Mouse (Mus musculus): ENCODE measurements around the gene Zgrf1. TPM values are rescaled to one million over a fixed set of nuclear protein-coding genes. Genes with fewer than 3 reads are reported as not detected.

Zgrf1 gene
- polyA plus RNA-seq, 1 experiment from 2014 or later = 5.1 TPM

DNA sequence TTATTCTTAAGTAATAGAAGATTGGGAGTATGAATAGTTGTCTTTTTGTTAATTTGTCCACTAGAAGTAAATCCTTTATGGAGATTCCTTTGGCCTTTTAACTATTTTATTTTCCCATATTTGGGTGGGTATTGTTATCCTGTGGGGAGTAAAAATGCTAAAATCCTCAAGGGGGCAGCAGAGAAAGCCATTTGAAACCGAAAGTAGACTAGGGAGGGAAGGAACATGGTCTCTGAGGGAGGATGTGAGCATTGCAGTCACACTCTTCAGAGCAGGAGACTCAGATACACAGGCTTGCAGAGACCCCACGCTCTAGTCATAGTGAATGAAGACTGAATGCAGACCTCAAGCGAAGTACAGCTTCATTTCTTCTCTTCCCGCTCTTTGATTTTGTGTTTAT is 19.3 kb downstream of the Zgrf1 start:
- 60% methylated on average over 4 of the region's 4 CpGs for WGBS

DNA sequence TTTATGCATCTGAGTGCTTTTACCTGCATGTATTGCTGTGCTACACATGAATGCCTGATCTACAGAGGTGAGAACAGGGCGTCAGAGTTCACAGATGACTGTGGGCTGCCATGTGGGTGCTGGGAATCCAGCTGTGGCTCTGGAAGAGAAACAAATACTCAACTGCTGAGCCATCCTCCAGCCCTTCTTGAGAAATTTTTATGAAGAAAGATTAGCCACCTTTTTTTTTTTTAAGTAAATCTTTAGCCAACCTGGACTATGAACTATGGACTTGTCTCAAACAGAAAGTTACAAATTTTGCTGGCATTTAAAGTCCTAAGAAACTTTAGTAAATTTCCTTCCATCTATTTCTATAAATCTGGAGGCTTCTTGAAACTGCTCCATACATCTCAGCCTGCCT is 43.8 kb downstream of the Zgrf1 start:
- no peaks in the 10 kb centered on the region for H3K9me3 ChIP-seq
- H3K4me2 ChIP-seq (replicated peaks) = no peak overlapping the region
- WGBS = 88% methylated on average over 1 of the region's 1 CpGs
- no peak overlapping the region for H3K9ac ChIP-seq (replicated peaks)
- no peaks in the 10 kb centered on the region for H3K27me3 ChIP-seq
- no peak for ATAC-seq (replicated peaks)
- H3K36me3 ChIP-seq = peaks cover 4% of the 10 kb centered on the region
- H3K4me3 ChIP-seq = no peak overlapping the region
- no peaks in the 10 kb centered on the region for H3K4me1 ChIP-seq
- no peak overlapping the region for H3K27ac ChIP-seq (replicated peaks)

More for the DNA sequence above, 19.3 kb downstream of the Zgrf1 start:
- no peak overlapping the region for H3K4me3 ChIP-seq
- H3K4me1 ChIP-seq = no peaks in the 10 kb centered on the region
- H3K27me3 ChIP-seq = no peaks in the 10 kb centered on the region
- H3K4me2 ChIP-seq (replicated peaks) = no peak overlapping the region
- H3K27ac ChIP-seq (replicated peaks) = no peak overlapping the region
- H3K9ac ChIP-seq (replicated peaks) = no peak overlapping the region
- peak; percentile 81 for ATAC-seq (replicated peaks)
- no peaks in the 10 kb centered on the region for H3K9me3 ChIP-seq
- H3K36me3 ChIP-seq = 0 out of 2 replicates have a peak, but pooled peaks cover 2% of the 10 kb centered on the region

DNA sequence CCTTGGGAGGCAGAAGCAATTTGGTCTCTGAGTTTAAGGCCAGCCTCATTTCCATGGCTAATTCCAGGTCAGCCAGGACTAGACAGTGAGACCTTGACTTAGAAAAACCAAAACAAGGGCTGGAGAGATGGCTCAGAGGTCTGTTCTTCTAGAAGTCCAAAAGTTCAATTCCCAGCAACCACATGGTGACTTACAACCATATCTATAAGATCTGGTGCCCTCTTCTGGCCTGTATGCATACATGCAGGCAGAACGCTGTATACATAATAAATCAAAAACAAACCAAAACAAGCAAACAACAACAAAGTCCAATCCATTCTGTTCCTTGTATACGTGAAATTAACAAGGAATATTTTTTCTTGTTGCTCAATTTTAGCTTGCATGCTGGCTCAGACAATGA is 54.8 kb downstream of the Zgrf1 start:
- Histone ChIP-seq H3K9me3 (no peaks in the 10 kb centered on the region), H3K4me2 (replicated peaks) (no peak overlapping the region), H3K4me3 (no peak overlapping the region), H3K9ac (replicated peaks) (no peak overlapping the region), H3K36me3 (peaks cover 8% of the 10 kb centered on the region), H3K27me3 (no peaks in the 10 kb centered on the region), H3K27ac (replicated peaks) (no peak overlapping the region), H3K4me1 (no peaks in the 10 kb centered on the region)
- WGBS = 96% methylated on average over 2 of the region's 2 CpGs
- no peak for ATAC-seq (replicated peaks)

- Histone ChIP-seq H3K4me1 (peaks cover 32% of the 10 kb centered on the region), H3K9ac (replicated peaks) (peak overlapping the region; percentile 43; the same call in 1 of the 2 replicates), H3K36me3 (no peaks in the 10 kb centered on the region), H3K4me3 (peak overlapping the region; percentile 43), H3K4me2 (replicated peaks) (peak overlapping the region; percentile 52), H3K27me3 (peaks cover 26% of the 10 kb centered on the region), H3K27ac (replicated peaks) (peak overlapping the region; percentile 94), H3K9me3 (no peaks in the 10 kb centered on the region)
- WGBS = under 1% methylated on average over 36 of the region's 36 CpGs
- peak; percentile 89 for ATAC-seq (replicated peaks)
Observed at GRCm38 (mm10) chr3:127625296-127625695, 72.0 kb downstream of the Zgrf1 start.

- Histone ChIP-seq H3K9ac (replicated peaks) (peak overlapping the region; percentile 43; the same call in 1 of the 2 replicates), H3K36me3 (no peaks in the 10 kb centered on the region), H3K4me3 (peak overlapping the region; percentile 43), H3K27me3 (peaks cover 27% of the 10 kb centered on the region), H3K4me1 (peaks cover 32% of the 10 kb centered on the region), H3K27ac (replicated peaks) (peak overlapping the region; percentile 94), H3K4me2 (replicated peaks) (peak overlapping the region; percentile 52), H3K9me3 (no peaks in the 10 kb centered on the region)
- peak; percentile 79 for ATAC-seq (replicated peaks)
- WGBS = under 1% methylated on average over 28 of the region's 28 CpGs
Observed at GRCm38 (mm10) chr3:127625701-127626399, 72.6 kb downstream of the Zgrf1 start.

DNA sequence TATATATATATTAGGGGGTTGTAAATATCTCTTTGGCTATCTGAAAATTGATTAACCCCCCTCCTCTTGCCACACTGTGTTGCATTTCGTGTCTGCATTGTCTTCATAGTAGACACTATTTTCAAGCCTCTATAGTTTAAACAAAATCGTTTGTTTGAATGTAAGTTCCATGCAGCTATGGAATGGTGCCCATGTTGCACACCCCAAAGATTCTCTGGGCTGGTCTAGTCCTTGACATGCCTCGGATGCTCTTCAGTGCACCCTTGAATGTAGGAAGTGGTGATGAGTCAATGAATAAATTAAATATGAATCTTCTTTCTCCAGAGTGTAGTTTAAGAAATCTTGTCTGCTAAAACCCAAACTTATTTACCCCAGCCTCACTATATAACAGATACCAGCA is 73.2 kb downstream of the Zgrf1 start:
- H3K9me3 ChIP-seq = no peaks in the 10 kb centered on the region
- no peaks in the 10 kb centered on the region for H3K36me3 ChIP-seq
- no peak for ATAC-seq (replicated peaks)
- H3K9ac ChIP-seq (replicated peaks) = no peak overlapping the region
- 2% methylated on average over 3 of the region's 3 CpGs for WGBS
- peaks cover 27% of the 10 kb centered on the region for H3K27me3 ChIP-seq
- peak overlapping the region; percentile 94 for H3K27ac ChIP-seq (replicated peaks)
- peaks cover 39% of the 10 kb centered on the region for H3K4me1 ChIP-seq
- peak overlapping the region; percentile 52; the same call in 1 of the 2 replicates for H3K4me2 ChIP-seq (replicated peaks)
- no peak overlapping the region for H3K4me3 ChIP-seq

GRCm38 (mm10) chr3:127627151-127627955 is 74.1 kb downstream of the Zgrf1 start:
- WGBS = 1% methylated on average over 28 of the region's 28 CpGs
- no peak for ATAC-seq (replicated peaks)
- Histone ChIP-seq H3K27ac (replicated peaks) (peak overlapping the region; percentile 67), H3K4me1 (peaks cover 47% of the 10 kb centered on the region), H3K36me3 (no peaks in the 10 kb centered on the region), H3K27me3 (peaks cover 28% of the 10 kb centered on the region), H3K4me3 (0 out of 2 replicates have a peak overlapping the region, but pooled peaks have one; percentile 9), H3K9ac (replicated peaks) (peak overlapping the region; percentile 32), H3K4me2 (replicated peaks) (peak overlapping the region; percentile 33), H3K9me3 (no peaks in the 10 kb centered on the region)

GRCm38 (mm10) chr3:127627956-127628310 is 74.6 kb downstream of the Zgrf1 start:
- 5% methylated on average over 9 of the region's 9 CpGs for WGBS
- H3K4me1 ChIP-seq = peaks cover 51% of the 10 kb centered on the region
- no peak for ATAC-seq (replicated peaks)
- H3K27me3 ChIP-seq = peaks cover 30% of the 10 kb centered on the region
- H3K27ac ChIP-seq (replicated peaks) = peak overlapping the region; percentile 67
- H3K36me3 ChIP-seq = no peaks in the 10 kb centered on the region
- H3K9ac ChIP-seq (replicated peaks) = peak overlapping the region; percentile 32
- no peaks in the 10 kb centered on the region for H3K9me3 ChIP-seq
- H3K4me2 ChIP-seq (replicated peaks) = peak overlapping the region; percentile 33
- H3K4me3 ChIP-seq = peak overlapping the region; percentile 13; the same call in 1 of the 2 replicates

DNA sequence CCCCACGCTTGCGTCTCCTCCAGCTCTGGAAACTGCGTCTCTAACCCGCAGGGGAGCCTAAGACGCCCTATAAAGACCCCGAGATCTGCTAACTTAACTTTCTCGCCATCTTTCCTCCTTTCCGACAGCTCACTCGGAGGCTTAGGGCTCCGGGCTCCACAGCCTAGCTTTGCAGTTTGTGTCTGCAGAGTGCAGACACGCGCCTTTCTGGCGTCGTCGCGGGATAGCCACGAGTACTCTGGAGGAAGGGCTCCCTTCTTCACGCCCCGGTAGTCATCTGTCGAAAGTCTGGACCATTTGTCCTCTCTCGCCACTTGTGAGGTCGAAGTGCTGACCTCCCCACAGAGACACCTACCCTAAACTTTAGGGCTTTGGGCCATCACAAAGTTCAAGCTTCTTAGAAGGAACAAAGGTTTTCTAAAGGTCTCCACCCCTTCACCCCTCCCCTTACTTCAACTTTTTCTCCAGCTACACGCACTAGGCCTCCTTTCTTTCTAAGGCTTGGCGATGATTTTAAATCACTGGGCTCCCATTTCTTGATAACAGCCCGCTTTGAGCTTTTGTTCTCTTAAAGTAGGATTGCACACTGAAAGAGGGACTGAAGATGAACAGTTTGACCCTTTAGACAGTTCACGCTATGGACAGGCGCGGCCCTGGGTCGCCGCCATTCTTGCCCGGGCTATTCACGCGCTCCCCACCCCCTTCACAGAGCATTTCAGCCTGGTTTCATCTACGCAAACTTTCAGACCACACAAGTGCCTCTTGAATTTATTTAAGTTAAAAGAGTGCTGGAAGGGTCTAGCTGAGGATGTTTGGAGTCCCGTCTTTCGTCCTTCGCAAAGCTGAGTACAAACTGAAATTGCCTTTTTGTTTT is 75.3 kb downstream of the Zgrf1 start:
- 10% methylated on average over 37 of the region's 37 CpGs for WGBS
- Histone ChIP-seq H3K4me2 (replicated peaks) (peak overlapping the region; percentile 33), H3K4me1 (peaks cover 57% of the 10 kb centered on the region), H3K36me3 (no peaks in the 10 kb centered on the region), H3K9ac (replicated peaks) (no peak overlapping the region; the same call in 1 of the 2 replicates), H3K9me3 (no peaks in the 10 kb centered on the region), H3K4me3 (peak overlapping the region; percentile 13; the same call in 1 of the 2 replicates), H3K27me3 (peaks cover 30% of the 10 kb centered on the region), H3K27ac (replicated peaks) (peak overlapping the region; percentile 67)
- no peak for ATAC-seq (replicated peaks)

DNA sequence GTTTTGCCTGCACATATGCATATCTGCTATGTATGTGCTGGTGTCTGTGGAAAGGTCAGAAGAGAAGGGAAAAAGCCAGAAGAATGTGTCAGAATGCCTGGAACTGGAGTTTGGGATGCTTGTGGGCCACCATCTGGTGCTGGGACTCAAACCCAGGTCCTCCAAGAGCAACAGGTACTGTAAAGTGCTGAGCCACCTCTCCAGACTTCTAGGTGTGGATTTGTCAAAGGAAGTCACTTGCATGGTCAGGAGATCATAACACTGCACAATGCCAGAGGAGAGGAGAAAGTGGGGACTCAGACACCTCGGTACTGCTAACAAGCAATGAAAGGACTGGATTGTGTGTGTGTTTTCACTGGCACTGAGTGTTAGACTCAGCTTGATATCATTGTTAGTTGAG is 76.9 kb downstream of the Zgrf1 start:
- Histone ChIP-seq H3K9ac (replicated peaks) (no peak overlapping the region), H3K27me3 (peaks cover 24% of the 10 kb centered on the region), H3K36me3 (no peaks in the 10 kb centered on the region), H3K4me3 (no peak overlapping the region), H3K4me2 (replicated peaks) (no peak overlapping the region), H3K9me3 (no peaks in the 10 kb centered on the region), H3K27ac (replicated peaks) (no peak overlapping the region), H3K4me1 (peaks cover 72% of the 10 kb centered on the region)
- 7% methylated on average over 1 of the region's 1 CpGs for WGBS
- ATAC-seq (replicated peaks) = no peak

DNA sequence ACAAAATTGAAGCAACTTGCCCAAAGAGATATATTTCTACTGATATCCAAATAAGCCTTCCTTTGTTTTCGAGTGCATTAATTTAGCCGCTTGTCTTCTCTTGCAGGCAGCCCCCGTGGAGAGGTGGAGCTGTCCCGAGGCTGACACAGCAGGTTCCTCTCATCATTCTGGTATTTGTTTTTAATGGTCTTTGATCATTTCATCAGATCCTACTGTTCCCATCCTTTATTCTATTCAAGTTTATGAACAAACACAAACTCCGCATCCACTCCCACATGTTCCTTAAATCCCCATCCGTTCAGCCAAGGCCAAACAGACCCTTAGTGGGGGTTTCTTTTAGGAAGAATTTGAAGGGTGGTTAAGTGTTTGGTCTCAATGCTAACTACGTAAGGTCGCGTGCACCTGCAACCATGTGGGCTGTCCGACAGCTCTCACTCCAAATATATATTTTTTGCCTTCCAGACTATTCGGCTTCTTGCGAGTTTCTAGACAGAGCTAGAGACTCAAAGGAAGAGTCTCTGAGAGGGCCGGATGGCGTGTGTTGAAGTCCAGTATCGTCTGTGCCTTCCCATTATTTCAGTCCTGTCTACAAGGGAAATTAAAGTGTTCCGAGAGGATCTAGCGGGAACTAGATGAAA is 77.6 kb downstream of the Zgrf1 start:
- Histone ChIP-seq H3K9me3 (no peaks in the 10 kb centered on the region), H3K27ac (replicated peaks) (peak overlapping the region; percentile 91), H3K4me3 (peak overlapping the region; percentile 64; the same call in 1 of the 2 replicates), H3K27me3 (peaks cover 24% of the 10 kb centered on the region), H3K36me3 (no peaks in the 10 kb centered on the region), H3K4me2 (replicated peaks) (peak overlapping the region; percentile 59), H3K9ac (replicated peaks) (no peak overlapping the region), H3K4me1 (peaks cover 67% of the 10 kb centered on the region)
- WGBS = 10% methylated on average over 17 of the region's 17 CpGs
- no peak for ATAC-seq (replicated peaks)

Data from forebrain, embryonic 15.5 days (tissue).